Mouse (Mus musculus) monocyte, adult 2 months (primary cell): ENCODE data around the gene Brd3os.

Experiments used
- DNase-seq, 2 experiments: peaks; one replicate each; pipeline ENCODE4 v3.0.0; 2022; ENCODE audit warnings: low spot score in 2 of 2, low read depth in 1 of 2

Brd3os gene

GRCm38 (mm10) chr2:27441767-27442707 lies at the start of gene Brd3os:
Brd3os (plus strand) TSS chr2:27442324.
- peak; percentile 83 for DNase-seq

- no peak for DNase-seq
Measured at GRCm38 (mm10) chr2:27394158-27394832, 47.8 kb upstream of the Brd3os start.

GRCm38 (mm10) chr2:27396656-27397440 lies 45.3 kb upstream of the Brd3os start:
- DNase-seq = no peak

GRCm38 (mm10) chr2:27400083-27400482 lies 42.0 kb upstream of the Brd3os start:
- DNase-seq = no peak

- no peak for DNase-seq
Measured at GRCm38 (mm10) chr2:27401544-27401943, 40.6 kb upstream of the Brd3os start.

- DNase-seq = no peak
Measured at GRCm38 (mm10) chr2:27404375-27405093, 37.6 kb upstream of the Brd3os start.

GRCm38 (mm10) chr2:27405094-27405884 lies 36.8 kb upstream of the Brd3os start:
- no peak for DNase-seq

GRCm38 (mm10) chr2:27406928-27407327 lies 35.2 kb upstream of the Brd3os start:
- DNase-seq = no peak

GRCm38 (mm10) chr2:27408194-27408593 lies 33.9 kb upstream of the Brd3os start:
- no peak for DNase-seq

- no peak for DNase-seq
Measured at GRCm38 (mm10) chr2:27410518-27411140, 31.5 kb upstream of the Brd3os start.

- no peak for DNase-seq
Measured at GRCm38 (mm10) chr2:27411688-27412174, 30.4 kb upstream of the Brd3os start.

- no peak for DNase-seq
Measured at GRCm38 (mm10) chr2:27412245-27412800, 29.8 kb upstream of the Brd3os start.

GRCm38 (mm10) chr2:27413582-27413935 lies 28.6 kb upstream of the Brd3os start:
- DNase-seq = no peak

- DNase-seq = no peak
Measured at GRCm38 (mm10) chr2:27413936-27414657, 28.0 kb upstream of the Brd3os start.

- no peak for DNase-seq
Measured at GRCm38 (mm10) chr2:27415060-27415783, 26.9 kb upstream of the Brd3os start.

GRCm38 (mm10) chr2:27416425-27416824 lies 25.7 kb upstream of the Brd3os start:
- DNase-seq = no peak

- DNase-seq = no peak
Measured at GRCm38 (mm10) chr2:27417648-27418153, 24.4 kb upstream of the Brd3os start.
